Mouse (Mus musculus) brain, embryonic 14.5 days (tissue): ENCODE data around the gene 4931428L18Rik.

Experiments
- CTCF ChIP-seq: fragments of 200-500 bp; IDR thresholded peaks from 2 replicates; pipeline ENCODE4 v1.5.1; 2012; ENCODE audit warnings: inconsistent platforms, mild to moderate bottlenecking, moderate library complexity, borderline replicate concordance; ENCODE audit not compliant: insufficient read depth, insufficient read length; ENCODE audit errors: extremely low read depth
- POLR2A ChIP-seq: fragments of 200-500 bp; IDR thresholded peaks from 2 replicates; pipeline ENCODE4 v1.6.1; 2012; ENCODE audit warnings: mild to moderate bottlenecking, inconsistent platforms, borderline replicate concordance; ENCODE audit not compliant: poor library complexity, insufficient read depth, insufficient read length, severe bottlenecking; ENCODE audit errors: extremely low read depth

DNA sequence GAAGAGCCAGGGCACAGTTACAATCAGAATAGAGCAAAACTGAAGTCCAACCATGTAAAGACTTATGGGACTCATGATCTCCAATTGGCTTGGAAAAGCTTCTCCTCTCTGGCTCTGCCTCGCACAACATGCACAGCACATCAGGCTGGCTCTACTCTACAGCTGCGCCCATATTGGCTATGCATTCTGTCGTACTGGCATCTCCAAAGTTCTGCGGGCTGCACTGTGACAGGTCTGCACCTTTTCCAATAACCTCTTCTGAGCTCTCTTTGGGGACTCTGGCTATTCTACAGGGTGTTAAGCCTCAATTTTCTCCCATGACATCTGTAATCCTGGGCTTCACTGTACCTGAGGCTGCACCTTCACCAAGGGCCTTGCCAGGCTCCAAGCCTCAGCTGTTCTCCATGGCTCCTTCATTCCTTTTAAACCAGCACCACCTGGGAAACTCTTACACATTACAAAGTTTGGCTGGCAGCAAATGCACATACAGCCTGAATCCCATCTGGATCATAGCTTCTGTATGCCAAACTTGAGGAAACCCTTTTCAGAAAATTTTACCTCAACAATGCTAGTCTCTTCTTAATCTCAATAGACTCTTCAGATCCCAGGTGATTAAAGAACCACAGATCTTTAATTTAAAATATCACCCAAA, 1.8 kb downstream of the 4931428L18Rik start:
- TF ChIP-seq POLR2A (no peak), CTCF (no peak)
